Mouse (Mus musculus): ENCODE measurements at regions not wholly inside any gene's neighbourhood (a gene's known extent, or its start where the extent isn't known, plus 50 kb on each side); places are given as distances from the start of the nearest gene placed in this dataset.

- TF ChIP-seq CTCF (IDR thresholded peaks at IDR 0.05) (no peak), POLR2A (IDR thresholded peaks at IDR 0.05; ENCODE audit: insufficient read depth, low read depth, low read length) (no peak), EP300 (IDR thresholded peaks at IDR 0.05; ENCODE audit: insufficient read depth, low read depth, low read length) (no peak)
Observed at GRCm38 (mm10) chr5:101299986-101300385, 364.8 kb downstream of the Nkx6-1 start.
